Mouse (Mus musculus) layer of hippocampus, postnatal 36 days (tissue): ENCODE results near the gene Tmem130. TPM values are rescaled to one million over a fixed set of nuclear protein-coding genes. Genes with fewer than 3 reads are reported as not detected.
"Not testable (repeated sequence)": the region's sequence is repeated elsewhere in the genome, so short reads cannot be mapped to it uniquely, and the experiment has no call there.

Experiments
- DNase-seq, 2 experiments: peaks; one replicate each; pipeline ENCODE4 v3.0.0; 2022
- total RNA-seq, 2 experiments: library from RNA; stranded (reverse); gene quantifications; 2 replicates each; pipeline ENCODE4 v1.2.3; 2021

The Tmem130 gene
- 100 to 1,000 TPM; 126 to 139 TPM for total RNA-seq

- DNase-seq, result peak; percentile 81 to 82
Observed at GRCm38 (mm10) chr5:144761161-144761868, at the start of gene Tmem130. Gene Tmem130, minus strand, starts transcription at chr5:144761818.

GRCm38 (mm10) chr5:144806931-144807330 is 45.3 kb upstream of the Tmem130 start:
- DNase-seq, result no peak

GRCm38 (mm10) chr5:144804181-144804580 is 42.6 kb upstream of the Tmem130 start:
- DNase-seq, result no peak

GRCm38 (mm10) chr5:144803066-144803465 is 41.4 kb upstream of the Tmem130 start:
- no peak for DNase-seq

- no peak for DNase-seq
Observed at GRCm38 (mm10) chr5:144797116-144797515, 35.5 kb upstream of the Tmem130 start.

- DNase-seq, result peak; percentile 19 to 33
Observed at GRCm38 (mm10) chr5:144794687-144795086, 33.1 kb upstream of the Tmem130 start.

GRCm38 (mm10) chr5:144793374-144793773 is 31.8 kb upstream of the Tmem130 start:
- DNase-seq, result no peak

GRCm38 (mm10) chr5:144786464-144786863 is 24.8 kb upstream of the Tmem130 start:
- peak; percentile 32 to 42 for DNase-seq

GRCm38 (mm10) chr5:144780654-144781053 is 19.0 kb upstream of the Tmem130 start:
- no peak for DNase-seq

- no peak for DNase-seq
Observed at GRCm38 (mm10) chr5:144773231-144773630, 11.6 kb upstream of the Tmem130 start.

GRCm38 (mm10) chr5:144769067-144769482 is 7.5 kb upstream of the Tmem130 start:
- DNase-seq, result no peak

- DNase-seq, result peak; percentile 89 to 90
Observed at GRCm38 (mm10) chr5:144767911-144768841, 6.6 kb upstream of the Tmem130 start.

- not testable (repeated sequence) for DNase-seq
Observed at GRCm38 (mm10) chr5:144767106-144767798, 5.6 kb upstream of the Tmem130 start, which contains the start of gene Trrap. Gene Trrap, plus strand, starts transcription at chr5:144767732.

GRCm38 (mm10) chr5:144766646-144767045 is 5.0 kb upstream of the Tmem130 start:
- no peak for DNase-seq

GRCm38 (mm10) chr5:144766026-144766425 is 4.4 kb upstream of the Tmem130 start:
- no peak for DNase-seq

GRCm38 (mm10) chr5:144758422-144758821 is 3.2 kb downstream of the Tmem130 start:
- DNase-seq, result no peak

- DNase-seq, result no peak
Observed at GRCm38 (mm10) chr5:144757402-144757801, 4.2 kb downstream of the Tmem130 start.

GRCm38 (mm10) chr5:144755191-144755590 is 6.4 kb downstream of the Tmem130 start:
- no peak for DNase-seq

- peak; percentile 39 to 56 for DNase-seq
Observed at GRCm38 (mm10) chr5:144753041-144753440, 8.6 kb downstream of the Tmem130 start.

GRCm38 (mm10) chr5:144752432-144752831 is 9.2 kb downstream of the Tmem130 start:
- DNase-seq, result no peak

- DNase-seq, result no peak
Observed at GRCm38 (mm10) chr5:144737101-144737500, 24.5 kb downstream of the Tmem130 start.

- DNase-seq, result peak; percentile 60 to 62
Observed at GRCm38 (mm10) chr5:144734949-144735348, 26.7 kb downstream of the Tmem130 start.

- DNase-seq, result peak; percentile 56 to 70
Observed at GRCm38 (mm10) chr5:144733953-144734352, 27.7 kb downstream of the Tmem130 start.
